Mouse (Mus musculus): Measurements from ENCODE around the gene Lhfpl4. TPM values are rescaled to one million over a fixed set of nuclear protein-coding genes. Genes with fewer than 3 reads are reported as not detected.
A peak's percentile ranks its signal among the peaks of the same experiment; 100 is the strongest.

Lhfpl4 gene
- total and polyA plus RNA-seq, 2 experiments from 2014 or later: 66.1 to 81.3 TPM

GRCm38 (mm10) chr6:113184866-113185525 is 10.2 kb downstream of the Lhfpl4 start:
- TF ChIP-seq CTCF (IDR thresholded peaks at IDR 0.05): no peak
- DNase-seq (ENCODE audit: low spot score): no peak
- H3K9ac ChIP-seq (replicated peaks; ENCODE audit: low read length, poor library complexity, severe bottlenecking): no peak overlapping the region
- H3K27me3 ChIP-seq (ENCODE audit: insufficient read depth, low read length): no peaks in the 10 kb centered on the region
- H3K27ac ChIP-seq (ENCODE audit: low read depth, low read length): no peak overlapping the region
- H3K9me3 ChIP-seq (ENCODE audit: low read length): no peaks in the 10 kb centered on the region
- H3K4me1 ChIP-seq (ENCODE audit: insufficient read depth, low read length): no peaks in the 10 kb centered on the region; the same call in 1 of the 2 replicates
- H3K36me3 ChIP-seq (ENCODE audit: insufficient read depth, low read length): peaks cover 13% of the 10 kb centered on the region
- no peak overlapping the region for H3K4me2 ChIP-seq (ENCODE audit: low read depth, low read length, poor library complexity, severe bottlenecking)
- no peak for ATAC-seq (ENCODE audit: low FRiP score)
- H3K4me3 ChIP-seq (ENCODE audit: low read depth, low read length): no peak overlapping the region
- WGBS: 83% methylated on average over 21 of the region's 21 CpGs

GRCm38 (mm10) chr6:113184163-113184562 is 11.0 kb downstream of the Lhfpl4 start:
- H3K4me1 ChIP-seq (ENCODE audit: insufficient read depth, low read length): peaks cover 4% of the 10 kb centered on the region
- H3K36me3 ChIP-seq (ENCODE audit: insufficient read depth, low read length): peaks cover 13% of the 10 kb centered on the region
- TF ChIP-seq CTCF (IDR thresholded peaks at IDR 0.05): no peak
- no peaks in the 10 kb centered on the region for H3K9me3 ChIP-seq (ENCODE audit: low read length)
- no peak overlapping the region for H3K4me3 ChIP-seq (ENCODE audit: low read depth, low read length)
- no peak for ATAC-seq (ENCODE audit: low FRiP score)
- DNase-seq (ENCODE audit: low spot score): no peak
- no peak overlapping the region for H3K27ac ChIP-seq (ENCODE audit: low read depth, low read length)
- no peak overlapping the region for H3K9ac ChIP-seq (replicated peaks; ENCODE audit: low read length, poor library complexity, severe bottlenecking)
- no peaks in the 10 kb centered on the region for H3K27me3 ChIP-seq (ENCODE audit: insufficient read depth, low read length)
- no peak overlapping the region for H3K4me2 ChIP-seq (ENCODE audit: low read depth, low read length, poor library complexity, severe bottlenecking)
- WGBS: 76% methylated on average over 9 of the region's 9 CpGs

- WGBS: 30% methylated on average over 4 of the region's 4 CpGs
- Histone ChIP-seq H3K36me3 (ENCODE audit: insufficient read depth, low read length) (peaks cover 3% of the 10 kb centered on the region; the same call in 1 of the 2 replicates), H3K27me3 (ENCODE audit: insufficient read depth, low read length) (no peaks in the 10 kb centered on the region), H3K9ac (replicated peaks; ENCODE audit: low read length, poor library complexity, severe bottlenecking) (0 out of 2 replicates have a peak overlapping the region, but pooled peaks have one; percentile 29), H3K4me2 (ENCODE audit: low read depth, low read length, poor library complexity, severe bottlenecking) (peak overlapping the region; percentile 45), H3K27ac (ENCODE audit: low read depth, low read length) (peak overlapping the region; percentile 52), H3K4me3 (ENCODE audit: low read depth, low read length) (no peak overlapping the region), H3K9me3 (ENCODE audit: low read length) (no peaks in the 10 kb centered on the region), H3K4me1 (ENCODE audit: insufficient read depth, low read length) (peaks cover 8% of the 10 kb centered on the region)
- no peak for DNase-seq (ENCODE audit: low spot score)
- ATAC-seq (ENCODE audit: low FRiP score): peak; percentile 11; the same call in 1 of the 2 replicates
- TF ChIP-seq CTCF (IDR thresholded peaks at IDR 0.05): no peak
These were observed 15.9 kb downstream of the Lhfpl4 start for GRCm38 (mm10) chr6:113179195-113179733.

GRCm38 (mm10) chr6:113178286-113179194 is 16.6 kb downstream of the Lhfpl4 start:
- H3K4me2 ChIP-seq (ENCODE audit: low read depth, low read length, poor library complexity, severe bottlenecking): peak overlapping the region; percentile 45
- H3K4me1 ChIP-seq (ENCODE audit: insufficient read depth, low read length): peaks cover 8% of the 10 kb centered on the region
- H3K27ac ChIP-seq (ENCODE audit: low read depth, low read length): peak overlapping the region; percentile 52
- no peaks in the 10 kb centered on the region for H3K27me3 ChIP-seq (ENCODE audit: insufficient read depth, low read length)
- 15% methylated on average over 14 of the region's 14 CpGs for WGBS
- peak overlapping the region; percentile 16; the same call in 1 of the 2 replicates for H3K4me3 ChIP-seq (ENCODE audit: low read depth, low read length)
- ATAC-seq (ENCODE audit: low FRiP score) (peak; percentile 84), DNase-seq (ENCODE audit: low spot score) (peak; percentile 75)
- H3K9me3 ChIP-seq (ENCODE audit: low read length): no peaks in the 10 kb centered on the region
- H3K36me3 ChIP-seq (ENCODE audit: insufficient read depth, low read length): peaks cover 3% of the 10 kb centered on the region; the same call in 1 of the 2 replicates
- no peak for TF ChIP-seq CTCF (IDR thresholded peaks at IDR 0.05)
- peak overlapping the region; percentile 29; the same call in 1 of the 2 replicates for H3K9ac ChIP-seq (replicated peaks; ENCODE audit: low read length, poor library complexity, severe bottlenecking)

GRCm38 (mm10) chr6:113176613-113177012 is 18.6 kb downstream of the Lhfpl4 start:
- no peak overlapping the region for H3K4me3 ChIP-seq (ENCODE audit: low read depth, low read length)
- peaks cover 8% of the 10 kb centered on the region for H3K4me1 ChIP-seq (ENCODE audit: insufficient read depth, low read length)
- no peak overlapping the region for H3K27ac ChIP-seq (ENCODE audit: low read depth, low read length)
- DNase-seq (ENCODE audit: low spot score): no peak
- no peak overlapping the region for H3K9ac ChIP-seq (replicated peaks; ENCODE audit: low read length, poor library complexity, severe bottlenecking)
- no peak overlapping the region for H3K4me2 ChIP-seq (ENCODE audit: low read depth, low read length, poor library complexity, severe bottlenecking)
- ATAC-seq (ENCODE audit: low FRiP score): no peak
- H3K36me3 ChIP-seq (ENCODE audit: insufficient read depth, low read length): peaks cover 3% of the 10 kb centered on the region; the same call in 1 of the 2 replicates
- 87% methylated on average over 8 of the region's 8 CpGs for WGBS
- no peaks in the 10 kb centered on the region for H3K9me3 ChIP-seq (ENCODE audit: low read length)
- TF ChIP-seq CTCF (IDR thresholded peaks at IDR 0.05): no peak
- H3K27me3 ChIP-seq (ENCODE audit: insufficient read depth, low read length): no peaks in the 10 kb centered on the region

Data from midbrain, postnatal 0 days (tissue).